Mouse (Mus musculus): Measurements from ENCODE around the gene Rcvrn.

DNA sequence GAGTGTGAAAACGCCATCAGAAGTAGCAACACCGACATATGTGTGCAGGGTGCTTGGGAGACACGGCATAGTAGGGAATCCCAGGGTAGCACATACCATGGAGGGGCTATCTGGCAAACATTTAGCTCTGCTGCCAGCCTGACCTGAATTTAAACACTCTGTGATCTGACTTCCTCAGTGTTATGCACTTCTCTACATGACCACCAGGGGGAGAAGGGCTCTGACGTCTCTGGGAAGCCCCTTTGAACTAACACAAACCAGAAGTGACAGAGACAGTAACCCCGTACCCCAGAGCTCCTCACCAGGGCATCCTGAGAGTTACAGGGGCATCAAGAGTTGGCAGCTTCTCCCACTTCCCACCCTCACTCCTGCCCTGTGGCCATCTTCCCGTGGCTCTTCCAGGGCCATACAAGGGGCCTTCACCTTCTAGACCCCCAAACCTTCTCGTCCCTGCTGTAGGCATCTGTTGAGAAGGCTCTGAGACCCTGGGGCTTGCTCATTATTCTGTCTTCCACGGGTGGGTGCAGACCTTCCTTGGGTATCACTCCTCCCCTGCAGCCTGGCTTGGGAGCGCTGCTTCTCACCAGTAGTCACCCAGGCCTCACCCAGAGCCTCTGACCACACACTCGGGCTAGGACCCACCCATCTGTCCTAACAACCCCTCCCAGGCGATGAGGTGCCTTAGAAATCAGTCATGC lies 37.3 kb upstream of the Rcvrn start:
- TF ChIP-seq CTCF (conservative IDR thresholded peaks at IDR 0.05; ENCODE audit: low read length): peak; percentile 87
- TF ChIP-seq NANOG (IDR thresholded peaks at IDR 0.05; ENCODE audit: borderline replicate concordance, low read length): no peak
- no peak for TF ChIP-seq POU5F1 (IDR thresholded peaks at IDR 0.05; ENCODE audit: borderline replicate concordance, low read length)

Data from E14TG2a.4 (cell line).